Mouse (Mus musculus): Measurements from ENCODE around the gene Gm3043. TPM values are rescaled to one million over a fixed set of nuclear protein-coding genes. Genes with fewer than 3 reads are reported as not detected.
"Not testable (repeated sequence)": the region's sequence is repeated elsewhere in the genome, so short reads cannot be mapped to it uniquely, and the experiment has no call there.

Gm3043 gene
- polyA plus RNA-seq (2012; rRNA removed): not detected in 2 replicates

GRCm38 (mm10) chr14:3688483-3688882, at the start of gene Gm3043:
TSS of gene Gm3043 (plus strand) at chr14:3688783.
- not testable (repeated sequence) for H3K4me3 ChIP-seq (ENCODE audit: extremely low read depth, insufficient read depth, insufficient read length); H3K27ac ChIP-seq (ENCODE audit: insufficient read depth, low read length); H3K36me3 ChIP-seq (ENCODE audit: control insufficient read depth, insufficient read depth, low read length); H3K27me3 ChIP-seq (ENCODE audit: control insufficient read depth, insufficient read depth, low read length); H3K4me1 ChIP-seq (ENCODE audit: control insufficient read depth, insufficient read depth, insufficient read length); DNase-seq (ENCODE audit: low read depth in 1 of 2, low spot score in 2 of 2)
- no CpG with 5 or more reads among the region's 3 CpGs for whole genome bisulfite sequencing

DNA sequence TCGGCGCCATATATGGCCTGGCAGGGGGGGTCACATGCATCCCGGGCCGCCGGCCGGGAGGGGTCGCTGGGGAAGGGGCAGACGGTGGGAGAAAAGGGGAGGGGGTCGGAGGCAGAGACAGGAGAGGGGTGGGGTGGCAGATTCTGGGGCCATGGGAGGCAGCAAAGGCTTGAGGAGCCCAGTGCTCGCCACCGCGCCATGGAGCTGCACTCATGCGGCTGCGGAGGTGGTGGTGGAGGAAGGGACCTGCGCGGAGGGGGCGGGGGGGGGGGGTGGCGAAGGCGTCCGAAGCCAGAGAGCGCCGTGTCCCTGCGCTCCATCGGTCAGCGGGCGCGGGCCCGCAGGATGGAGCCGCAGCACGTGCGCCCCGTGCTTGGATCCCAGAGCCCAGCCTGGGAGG, 36.9 kb upstream of the Gm3043 start, which contains the start of gene Gm3020:
Gene Gm3020 (plus strand): TSS at position 301 of the 400 bp plus-strand sequence.
- no CpG with 5 or more reads among the region's 32 CpGs for WGBS
- not testable (repeated sequence) for H3K4me1 ChIP-seq (ENCODE audit: control insufficient read depth, insufficient read depth, insufficient read length); DNase-seq (ENCODE audit: low read depth in 1 of 2, low spot score in 2 of 2); H3K4me3 ChIP-seq (ENCODE audit: extremely low read depth, insufficient read depth, insufficient read length); H3K36me3 ChIP-seq (ENCODE audit: control insufficient read depth, insufficient read depth, low read length); H3K27ac ChIP-seq (ENCODE audit: insufficient read depth, low read length); H3K27me3 ChIP-seq (ENCODE audit: control insufficient read depth, insufficient read depth, low read length)

Other genes starting within 250 kb of the Gm3043 start
- not detected in 2 replicates for gene Gm10408, start 239.4 kb upstream of the Gm3043 start, polyA plus RNA-seq (2012; rRNA removed)
- gene Gm3012, start 54.3 kb upstream of the Gm3043 start, polyA plus RNA-seq (2012; rRNA removed): not detected in 2 replicates
- gene Gm3020, start 36.8 kb upstream of the Gm3043 start, polyA plus RNA-seq (2012; rRNA removed): not detected in 2 replicates
- 0.04 and 0.11 TPM in 2 replicates for gene Gm3002, start 121.3 kb downstream of the Gm3043 start, polyA plus RNA-seq (2012; rRNA removed)
- gene Gm3033, start 157.5 kb downstream of the Gm3043 start, polyA plus RNA-seq (2012; rRNA removed): not detected in 2 replicates
- gene Gm2916, start 195.4 kb downstream of the Gm3043 start, polyA plus RNA-seq (2012; rRNA removed): not detected in 2 replicates
- not detected in 2 replicates for gene Gm3029, start 243.0 kb downstream of the Gm3043 start, polyA plus RNA-seq (2012; rRNA removed)

All from spleen, adult 2 months (tissue).